Mouse (Mus musculus): ENCODE measurements around the gene Trpv5. TPM values are rescaled to one million over a fixed set of nuclear protein-coding genes. Genes with fewer than 3 reads are reported as not detected.

Gene Trpv5
- total and polyA plus RNA-seq, 3 experiments, result 0.12 to 0.26 TPM; not detected in 1

- H3K9ac ChIP-seq (ENCODE audit: control insufficient read depth, low read depth, low read length, poor library complexity, severe bottlenecking), result no peak overlapping the region
- H3K4me3 ChIP-seq (ENCODE audit: control insufficient read depth in 1 of 2, insufficient read depth in 1 of 2, low read depth in 2 of 2, low read length in 2 of 2), result no peak overlapping the region
- TF ChIP-seq MXI1 (IDR thresholded peaks at IDR 0.05; ENCODE audit: low read depth, low read length) (no peak), TBP (IDR thresholded peaks at IDR 0.05; ENCODE audit: low read depth, low read length) (no peak)
- DNase-seq (ENCODE audit: low read depth, low spot score), result no peak
- no peaks in the 10 kb centered on the region for H3K9me3 ChIP-seq (replicated peaks; ENCODE audit: insufficient read depth, low read length)
- peaks cover 19 to 32% of the 10 kb centered on the region in 2 experiments for H3K4me1 ChIP-seq (ENCODE audit: control insufficient read depth in 1 of 2, insufficient read depth in 2 of 2, low read length in 2 of 2)
- H3K36me3 ChIP-seq (ENCODE audit: control insufficient read depth in 1 of 2, insufficient read depth in 2 of 2, low read length in 2 of 2), result peaks cover 10 to 24% of the 10 kb centered on the region in 2 experiments
- no peaks in the 10 kb centered on the region for H3K27me3 ChIP-seq (ENCODE audit: control insufficient read depth in 1 of 2, insufficient read depth in 2 of 2, low read length in 2 of 2)
- no peak overlapping the region for H3K27ac ChIP-seq (ENCODE audit: control insufficient read depth, low read depth, low read length)
- H3K79me2 ChIP-seq (ENCODE audit: control insufficient read depth, insufficient read depth, low read length, poor library complexity), result no peaks in the 10 kb centered on the region
Measured at GRCm38 (mm10) chr6:41681656-41682055, 1.1 kb upstream of the Trpv5 start.

- H3K4me1 ChIP-seq (ENCODE audit: control insufficient read depth in 1 of 2, insufficient read depth in 2 of 2, low read length in 2 of 2), result peaks cover 9 to 29% of the 10 kb centered on the region in 2 experiments; a peak in 3 of 4 replicates
- no peaks in the 10 kb centered on the region for H3K9me3 ChIP-seq (replicated peaks; ENCODE audit: insufficient read depth, low read length)
- no peak overlapping the region for H3K9ac ChIP-seq (ENCODE audit: control insufficient read depth, low read depth, low read length, poor library complexity, severe bottlenecking)
- no peak overlapping the region for H3K27ac ChIP-seq (ENCODE audit: control insufficient read depth, low read depth, low read length)
- TF ChIP-seq POLR2AphosphoS2 (IDR thresholded peaks at IDR 0.05; ENCODE audit: low read length) (no peak), POLR2A (IDR thresholded peaks at IDR 0.05; ENCODE audit: control insufficient read depth in 1 of 2, insufficient read depth in 1 of 2, low read depth in 1 of 2, low read length in 2 of 2, poor library complexity in 1 of 2) (no peak), MYC (IDR thresholded peaks at IDR 0.05; ENCODE audit: low read depth, low read length) (no peak), MYB (IDR thresholded peaks at IDR 0.05; ENCODE audit: low read depth, low read length) (peak; percentile 85), ZMIZ1 (IDR thresholded peaks at IDR 0.05; ENCODE audit: low read depth, low read length) (no peak), ZC3H11A (IDR thresholded peaks at IDR 0.05; ENCODE audit: low read depth, low read length) (no peak), BHLHE40 (IDR thresholded peaks at IDR 0.05; ENCODE audit: borderline replicate concordance, low read depth, low read length) (no peak), ELF1 (IDR thresholded peaks at IDR 0.05; ENCODE audit: low read depth, low read length) (no peak), TBP (IDR thresholded peaks at IDR 0.05; ENCODE audit: low read depth, low read length) (no peak), NRF1 (IDR thresholded peaks at IDR 0.05; ENCODE audit: insufficient read depth, low read depth, low read length, poor library complexity, severe bottlenecking) (no peak), UBTF (IDR thresholded peaks at IDR 0.05; ENCODE audit: borderline replicate concordance, insufficient read depth, low read depth, low read length) (no peak), RCOR1 (IDR thresholded peaks at IDR 0.05; ENCODE audit: low read depth, low read length) (peak; percentile 28; the same call in 1 of the 2 replicates), POLR2AphosphoS5 (IDR thresholded peaks at IDR 0.05; ENCODE audit: borderline replicate concordance, low read depth, low read length) (no peak), RAD21 (IDR thresholded peaks at IDR 0.05; ENCODE audit: low read depth, low read length) (no peak), TCF12 (IDR thresholded peaks at IDR 0.05; ENCODE audit: low read depth, low read length) (peak; percentile 59; the same call in 1 of the 2 replicates), SMC3 (IDR thresholded peaks at IDR 0.05; ENCODE audit: low read depth, low read length) (no peak), ETS1 (IDR thresholded peaks at IDR 0.05; ENCODE audit: low read depth, low read length) (peak; percentile 18; the same call in 1 of the 2 replicates), ZNF384 (IDR thresholded peaks at IDR 0.05; ENCODE audit: low read depth, low read length) (no peak), MAX (IDR thresholded peaks at IDR 0.05; ENCODE audit: low read length) (no peak; the same call in 1 of the 2 replicates), CTCF (IDR thresholded peaks at IDR 0.05 in 2 of 3, conservative IDR thresholded peaks at IDR 0.05 in 1 of 3; ENCODE audit: control insufficient read depth in 1 of 3, insufficient read depth in 1 of 3, low read depth in 2 of 3, low read length in 3 of 3, poor library complexity in 1 of 3, severe bottlenecking in 1 of 3) (no peak), CHD1 (IDR thresholded peaks at IDR 0.05; ENCODE audit: low read depth, low read length) (no peak), EP300 (IDR thresholded peaks at IDR 0.05; ENCODE audit: low read depth in 1 of 2, low read length in 2 of 2) (peak; percentile 71 to 87), USF1 (IDR thresholded peaks at IDR 0.05; ENCODE audit: low read depth, low read length) (no peak), KAT2A (conservative IDR thresholded peaks at IDR 0.05; ENCODE audit: low read depth, low read length) (no peak), SIN3A (IDR thresholded peaks at IDR 0.05; ENCODE audit: low read length) (no peak), GATA1 (IDR thresholded peaks at IDR 0.05; ENCODE audit: low read depth, low read length) (peak; percentile 63)
- DNase-seq (ENCODE audit: low read depth, low spot score), result peak; percentile 43
- H3K79me2 ChIP-seq (ENCODE audit: control insufficient read depth, insufficient read depth, low read length, poor library complexity), result no peaks in the 10 kb centered on the region
- H3K4me3 ChIP-seq (ENCODE audit: control insufficient read depth in 1 of 2, insufficient read depth in 1 of 2, low read depth in 2 of 2, low read length in 2 of 2), result no peak overlapping the region
- H3K27me3 ChIP-seq (ENCODE audit: control insufficient read depth in 1 of 2, insufficient read depth in 2 of 2, low read length in 2 of 2), result no peaks in the 10 kb centered on the region
- peaks cover 0 to 17% of the 10 kb centered on the region in 2 experiments; a peak in 2 of 4 replicates for H3K36me3 ChIP-seq (ENCODE audit: control insufficient read depth in 1 of 2, insufficient read depth in 2 of 2, low read length in 2 of 2)
Measured at GRCm38 (mm10) chr6:41676530-41676929, 4.0 kb downstream of the Trpv5 start.
